16 mouse cellular contexts compared by ENCODE assay signal in the genomic region with DNA sequence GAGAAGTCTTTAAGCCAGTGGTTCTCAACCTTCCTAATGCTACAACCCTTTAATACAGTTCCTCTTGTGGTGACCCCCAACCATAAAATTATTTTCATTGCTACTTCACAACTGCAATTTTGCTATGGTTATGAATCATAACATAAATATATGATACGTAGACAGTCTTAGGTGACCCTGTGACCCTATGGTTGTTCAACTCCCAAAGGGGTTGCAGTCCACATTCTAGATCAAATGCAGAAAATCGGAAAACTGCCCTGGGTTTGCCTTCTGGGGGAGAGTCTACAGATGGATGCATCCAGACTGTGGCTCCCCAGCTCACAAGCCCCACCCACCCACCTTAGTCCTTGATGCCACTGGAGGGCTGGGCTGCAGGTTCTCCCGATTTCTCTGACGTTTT.
"Had no signal": no experiment of that assay in that cellular context is flagged by ENCODE, and none has a peak within 500 bp of the region (broad histone marks: within the 10 kb centered on the region; RNA-seq: fewer than 3 reads in every experiment).

No protein-coding gene starts in this region.

- H3K27me3 ChIP-seq: neural tube, embryonic 13.5 days; neural tube, embryonic 15.5 days; stomach, embryonic 15.5 days had no signal

- H3K4me3 ChIP-seq: neural tube, embryonic 13.5 days; neural tube, embryonic 15.5 days; stomach, embryonic 15.5 days had no signal

- H3K9ac ChIP-seq: neural tube, embryonic 13.5 days; neural tube, embryonic 15.5 days; stomach, embryonic 15.5 days had no signal

- H3K9me3 ChIP-seq: neural tube, embryonic 13.5 days; neural tube, embryonic 15.5 days; stomach, embryonic 15.5 days had no signal

- H3K4me2 ChIP-seq: neural tube, embryonic 13.5 days; neural tube, embryonic 15.5 days; stomach, embryonic 15.5 days had no signal

- H3K36me3 ChIP-seq: neural tube, embryonic 13.5 days; neural tube, embryonic 15.5 days; stomach, embryonic 15.5 days had no signal

- H3K27ac ChIP-seq: neural tube, embryonic 13.5 days; neural tube, embryonic 15.5 days; stomach, embryonic 15.5 days; stomach, postnatal 0 days had no signal

- DNase-seq: retina, postnatal 1 day; right cerebral cortex, adult 18-20 months; right cerebral cortex, postnatal 14 days; right cerebral cortex, postnatal 25 days; right cerebral cortex, postnatal 4 days; spleen, adult 18-20 months; thymus, adult 18-20 months; thymus, adult 2 months; thymus, postnatal 14 days; thymus, postnatal 25 days; thymus, postnatal 36 days; thymus, postnatal 4 days had no signal
